Mouse (Mus musculus): ENCODE data around the gene Ces2e.
"Not testable (repeated sequence)": the region's sequence is repeated elsewhere in the genome, so short reads cannot be mapped to it uniquely, and the experiment has no call there.

The Ces2e gene

GRCm38 (mm10) chr8:104925972-104926596 is at the start of gene Ces2e:
Gene Ces2e, plus strand, starts transcription at chr8:104926260.
- no peak for DNase-seq (ENCODE audit: extremely low spot score)

GRCm38 (mm10) chr8:104886223-104886926 is 39.7 kb upstream of the Ces2e start:
- not testable (repeated sequence) for DNase-seq (ENCODE audit: extremely low spot score)

- DNase-seq (ENCODE audit: extremely low spot score) = no peak
These were observed 24.3 kb upstream of the Ces2e start for GRCm38 (mm10) chr8:104901746-104902145.

GRCm38 (mm10) chr8:104907111-104907510 is 18.9 kb upstream of the Ces2e start:
- DNase-seq (ENCODE audit: extremely low spot score) = no peak

GRCm38 (mm10) chr8:104909021-104909420 is 17.0 kb upstream of the Ces2e start:
- DNase-seq (ENCODE audit: extremely low spot score) = not testable (repeated sequence)

- not testable (repeated sequence) for DNase-seq (ENCODE audit: extremely low spot score)
These were observed 16.4 kb upstream of the Ces2e start for GRCm38 (mm10) chr8:104909651-104910050.

GRCm38 (mm10) chr8:104927301-104927700 is 1.2 kb downstream of the Ces2e start:
- no peak for DNase-seq (ENCODE audit: extremely low spot score)

- no peak for DNase-seq (ENCODE audit: extremely low spot score)
These were observed 18.6 kb downstream of the Ces2e start for GRCm38 (mm10) chr8:104944665-104945064.

GRCm38 (mm10) chr8:104947056-104947455 is 21.0 kb downstream of the Ces2e start, which contains the start of gene Ces2f:
Gene Ces2f, plus strand, starts transcription at chr8:104947356.
- no peak for DNase-seq (ENCODE audit: extremely low spot score)

- DNase-seq (ENCODE audit: extremely low spot score) = no peak
These were observed 23.0 kb downstream of the Ces2e start for GRCm38 (mm10) chr8:104949031-104949430.

- DNase-seq (ENCODE audit: extremely low spot score) = no peak
These were observed 35.5 kb downstream of the Ces2e start, which contains the start of gene Ces2g for GRCm38 (mm10) chr8:104961537-104961961. Gene Ces2g, plus strand, starts transcription at chr8:104961718.

- no peak for DNase-seq (ENCODE audit: extremely low spot score)
These were observed 36.3 kb downstream of the Ces2e start for GRCm38 (mm10) chr8:104962229-104962901.

GRCm38 (mm10) chr8:104963375-104963894 is 37.4 kb downstream of the Ces2e start:
- DNase-seq (ENCODE audit: extremely low spot score) = no peak

- DNase-seq (ENCODE audit: extremely low spot score) = no peak
These were observed 58.1 kb downstream of the Ces2e start for GRCm38 (mm10) chr8:104984126-104984525.
